Mouse (Mus musculus): ENCODE results near the gene Med19. TPM values are rescaled to one million over a fixed set of nuclear protein-coding genes. Genes with fewer than 3 reads are reported as not detected.
A peak's percentile ranks its signal among the peaks of the same experiment; 100 is the strongest.

Gene Med19
- polyA plus RNA-seq, 1 experiment from 2014 or later = 33.3 TPM

DNA sequence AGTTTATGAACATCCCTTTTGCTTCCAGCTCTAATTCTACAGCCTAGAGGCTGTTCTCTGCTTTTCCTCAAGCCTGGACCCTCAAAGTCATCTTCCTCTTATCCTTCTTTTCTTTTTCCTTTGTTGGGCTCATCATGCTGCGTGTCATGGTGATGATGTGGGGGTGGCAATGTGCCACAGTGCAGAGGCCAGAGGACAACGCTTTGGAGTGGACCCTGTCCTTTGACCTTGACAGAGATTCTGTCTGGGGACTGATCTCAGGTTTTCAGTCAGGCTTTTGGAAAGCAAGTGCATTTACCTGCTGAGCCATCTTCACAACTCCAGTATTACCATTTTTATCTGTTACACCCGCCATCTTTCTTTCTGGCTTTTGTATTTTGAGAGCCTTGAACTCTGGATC, 53.0 kb downstream of the Med19 start:
- DNase-seq (ENCODE audit: low spot score) = no peak
- Histone ChIP-seq H3K4me3 (replicated peaks; ENCODE audit: low read depth, low read length) (no peak overlapping the region), H3K9ac (ENCODE audit: low read depth, low read length) (no peak overlapping the region), H3K4me2 (ENCODE audit: low read length) (no peak overlapping the region), H3K4me1 (replicated peaks; ENCODE audit: insufficient read depth, low read length) (peaks cover 19% of the 10 kb centered on the region), H3K27ac (no peak overlapping the region), H3K36me3 (ENCODE audit: insufficient read depth, low read length) (no peaks in the 10 kb centered on the region), H3K9me3 (replicated peaks; ENCODE audit: low read length) (no peaks in the 10 kb centered on the region), H3K27me3 (ENCODE audit: insufficient read depth, low read length) (no peaks in the 10 kb centered on the region)
- no peak for ATAC-seq (replicated peaks; ENCODE audit: low FRiP score, low read depth)
- 77% methylated on average over 3 of the region's 3 CpGs for WGBS
- TF ChIP-seq CTCF (IDR thresholded peaks at IDR 0.05; ENCODE audit: low read depth) = no peak

DNA sequence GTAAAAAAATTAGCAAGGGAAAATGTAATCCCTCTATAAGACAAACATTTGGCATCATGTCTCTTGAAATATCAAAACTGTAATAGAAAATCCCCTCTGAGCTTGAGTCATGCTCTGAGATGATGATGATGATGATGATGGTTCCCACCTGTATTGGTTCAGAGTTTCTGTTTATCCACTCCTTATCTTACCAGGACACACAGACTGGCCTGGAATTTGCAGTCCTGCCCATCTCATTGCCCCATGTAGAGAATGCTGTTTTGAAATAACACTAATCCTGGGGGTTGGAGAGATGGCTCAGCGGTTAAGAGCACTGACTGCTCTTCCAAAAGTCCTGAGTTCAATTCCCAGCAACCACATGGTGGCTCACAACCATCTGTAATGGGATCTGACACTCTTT, 54.2 kb downstream of the Med19 start:
- WGBS = 71% methylated on average over 1 of the region's 1 CpGs
- Histone ChIP-seq H3K4me3 (replicated peaks; ENCODE audit: low read depth, low read length) (no peak overlapping the region), H3K4me2 (ENCODE audit: low read length) (no peak overlapping the region), H3K4me1 (replicated peaks; ENCODE audit: insufficient read depth, low read length) (peaks cover 26% of the 10 kb centered on the region), H3K36me3 (ENCODE audit: insufficient read depth, low read length) (no peaks in the 10 kb centered on the region), H3K27me3 (ENCODE audit: insufficient read depth, low read length) (no peaks in the 10 kb centered on the region), H3K9me3 (replicated peaks; ENCODE audit: low read length) (no peaks in the 10 kb centered on the region), H3K27ac (no peak overlapping the region), H3K9ac (ENCODE audit: low read depth, low read length) (no peak overlapping the region)
- DNase-seq (ENCODE audit: low spot score) = no peak
- TF ChIP-seq CTCF (IDR thresholded peaks at IDR 0.05; ENCODE audit: low read depth) = no peak
- no peak for ATAC-seq (replicated peaks; ENCODE audit: low FRiP score, low read depth)

DNA sequence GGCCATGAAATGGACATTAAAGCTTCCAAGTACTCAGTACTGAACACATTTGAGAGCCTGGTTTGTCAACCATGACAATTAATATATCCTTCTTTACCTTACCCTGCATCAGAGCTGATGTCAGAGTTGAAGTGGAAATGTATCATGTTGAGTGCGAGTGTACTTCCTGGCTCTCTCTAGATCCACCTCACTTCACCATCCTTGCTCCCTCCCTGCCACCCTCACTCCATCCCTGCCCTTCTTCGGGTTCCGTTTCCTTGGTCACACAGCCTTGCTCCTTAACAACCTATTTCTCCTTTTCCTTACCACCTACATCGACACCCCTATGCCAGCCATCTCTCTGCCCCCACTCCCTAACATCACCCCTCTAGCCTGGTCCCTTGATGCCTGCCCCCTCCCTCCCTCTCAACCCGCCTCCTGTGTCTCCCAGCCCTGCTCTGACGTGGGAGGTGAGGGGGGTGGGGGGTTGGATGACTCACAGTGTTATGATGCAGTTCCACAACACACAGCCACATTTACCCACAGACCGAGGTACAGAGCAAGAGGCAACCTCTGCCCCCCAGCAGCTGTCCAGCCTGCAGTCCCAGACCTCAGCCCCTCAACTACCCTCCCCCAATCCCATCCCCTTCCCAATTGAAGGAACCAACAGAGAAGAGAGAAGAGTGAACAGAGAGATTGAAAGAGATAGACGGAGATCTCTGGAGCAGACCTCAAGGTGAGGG, 55.5 kb downstream of the Med19 start, which contains the start of gene Ypel4:
TSS of gene Ypel4 (plus strand) at position 480 of the 722 bp plus-strand sequence.
- H3K9me3 ChIP-seq (replicated peaks; ENCODE audit: low read length) = no peaks in the 10 kb centered on the region
- peak within 1 kb of the TSS; percentile 58 for H3K4me2 ChIP-seq (ENCODE audit: low read length)
- H3K36me3 ChIP-seq (ENCODE audit: insufficient read depth, low read length) = no peaks in the 10 kb centered on the region
- peaks cover 34% of the 10 kb centered on the region for H3K4me1 ChIP-seq (replicated peaks; ENCODE audit: insufficient read depth, low read length)
- no peaks in the 10 kb centered on the region for H3K27me3 ChIP-seq (ENCODE audit: insufficient read depth, low read length)
- TF ChIP-seq CTCF (IDR thresholded peaks at IDR 0.05; ENCODE audit: low read depth) = no peak
- 3% methylated on average over 8 of the region's 8 CpGs for WGBS
- ATAC-seq (replicated peaks; ENCODE audit: low FRiP score, low read depth) (peak; percentile 37; the same call in 1 of the 2 replicates), DNase-seq (ENCODE audit: low spot score) (peak; percentile 55)
- H3K4me3 ChIP-seq (replicated peaks; ENCODE audit: low read depth, low read length) = peak within 1 kb of the TSS; percentile 38
- H3K27ac ChIP-seq = no peak within 1 kb of the TSS
- H3K9ac ChIP-seq (ENCODE audit: low read depth, low read length) = peak within 1 kb of the TSS; percentile 51

DNA sequence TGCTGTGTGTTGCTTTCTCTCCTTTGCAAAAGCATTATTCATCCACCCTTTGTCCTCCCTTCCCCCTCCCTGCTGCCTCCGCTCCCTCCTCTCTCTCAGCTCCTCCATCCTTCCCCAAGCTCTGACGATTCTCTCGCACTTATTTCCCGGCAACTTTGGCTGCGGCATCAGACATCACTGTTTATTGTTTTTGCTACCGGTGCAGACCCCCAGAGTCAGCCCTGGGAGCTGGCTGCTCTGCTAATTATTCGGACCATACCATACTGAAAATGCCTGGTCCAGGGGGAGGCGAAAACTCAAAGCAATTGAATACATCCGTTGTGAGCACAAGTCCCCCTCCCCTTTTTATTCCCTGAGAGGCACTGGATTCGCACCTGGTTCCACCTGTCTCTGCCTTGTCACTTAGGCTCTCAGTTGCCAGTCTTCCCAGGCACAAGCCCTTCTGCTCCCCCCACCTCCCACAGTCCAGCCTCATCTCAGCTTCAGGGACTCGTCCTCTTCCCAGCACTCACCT, 56.2 kb downstream of the Med19 start:
- Histone ChIP-seq H3K4me3 (replicated peaks; ENCODE audit: low read depth, low read length) (peak overlapping the region; percentile 38), H3K9me3 (replicated peaks; ENCODE audit: low read length) (no peaks in the 10 kb centered on the region), H3K4me2 (ENCODE audit: low read length) (peak overlapping the region; percentile 58), H3K27ac (no peak overlapping the region), H3K27me3 (ENCODE audit: insufficient read depth, low read length) (no peaks in the 10 kb centered on the region), H3K36me3 (ENCODE audit: insufficient read depth, low read length) (no peaks in the 10 kb centered on the region), H3K9ac (ENCODE audit: low read depth, low read length) (peak overlapping the region; percentile 51), H3K4me1 (replicated peaks; ENCODE audit: insufficient read depth, low read length) (peaks cover 39% of the 10 kb centered on the region)
- WGBS = under 1% methylated on average over 11 of the region's 11 CpGs
- TF ChIP-seq CTCF (IDR thresholded peaks at IDR 0.05; ENCODE audit: low read depth) = no peak
- ATAC-seq (replicated peaks; ENCODE audit: low FRiP score, low read depth) (no peak), DNase-seq (ENCODE audit: low spot score) (peak; percentile 41)

DNA sequence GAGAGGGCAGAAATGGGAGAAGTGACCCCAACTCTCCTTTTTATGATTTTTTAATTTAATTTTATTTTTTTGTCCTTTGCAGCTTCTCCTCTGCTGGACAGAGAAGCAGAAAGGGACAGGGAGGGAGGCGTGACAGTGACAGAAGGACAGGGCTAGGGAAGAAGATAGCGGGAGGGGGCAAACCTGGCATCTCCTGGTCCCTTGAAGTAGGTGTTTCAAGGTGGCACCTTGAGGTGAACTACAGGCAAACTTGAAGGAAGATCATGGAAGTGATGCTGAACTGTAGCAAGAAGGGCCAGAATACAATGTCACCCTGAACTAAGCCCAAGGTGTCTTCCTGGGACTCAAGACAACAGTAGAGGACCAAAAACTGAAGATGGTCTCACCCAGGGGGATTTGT, 56.7 kb downstream of the Med19 start:
- peak overlapping the region; percentile 58 for H3K4me2 ChIP-seq (ENCODE audit: low read length)
- H3K4me3 ChIP-seq (replicated peaks; ENCODE audit: low read depth, low read length) = peak overlapping the region; percentile 38
- 0% methylated on average over 2 of the region's 2 CpGs for WGBS
- no peaks in the 10 kb centered on the region for H3K27me3 ChIP-seq (ENCODE audit: insufficient read depth, low read length)
- H3K36me3 ChIP-seq (ENCODE audit: insufficient read depth, low read length) = no peaks in the 10 kb centered on the region
- ATAC-seq (replicated peaks; ENCODE audit: low FRiP score, low read depth) (no peak), DNase-seq (ENCODE audit: low spot score) (peak; percentile 22)
- peak overlapping the region; percentile 51 for H3K9ac ChIP-seq (ENCODE audit: low read depth, low read length)
- no peaks in the 10 kb centered on the region for H3K9me3 ChIP-seq (replicated peaks; ENCODE audit: low read length)
- TF ChIP-seq CTCF (IDR thresholded peaks at IDR 0.05; ENCODE audit: low read depth) = no peak
- H3K27ac ChIP-seq = no peak overlapping the region
- H3K4me1 ChIP-seq (replicated peaks; ENCODE audit: insufficient read depth, low read length) = peaks cover 41% of the 10 kb centered on the region

DNA sequence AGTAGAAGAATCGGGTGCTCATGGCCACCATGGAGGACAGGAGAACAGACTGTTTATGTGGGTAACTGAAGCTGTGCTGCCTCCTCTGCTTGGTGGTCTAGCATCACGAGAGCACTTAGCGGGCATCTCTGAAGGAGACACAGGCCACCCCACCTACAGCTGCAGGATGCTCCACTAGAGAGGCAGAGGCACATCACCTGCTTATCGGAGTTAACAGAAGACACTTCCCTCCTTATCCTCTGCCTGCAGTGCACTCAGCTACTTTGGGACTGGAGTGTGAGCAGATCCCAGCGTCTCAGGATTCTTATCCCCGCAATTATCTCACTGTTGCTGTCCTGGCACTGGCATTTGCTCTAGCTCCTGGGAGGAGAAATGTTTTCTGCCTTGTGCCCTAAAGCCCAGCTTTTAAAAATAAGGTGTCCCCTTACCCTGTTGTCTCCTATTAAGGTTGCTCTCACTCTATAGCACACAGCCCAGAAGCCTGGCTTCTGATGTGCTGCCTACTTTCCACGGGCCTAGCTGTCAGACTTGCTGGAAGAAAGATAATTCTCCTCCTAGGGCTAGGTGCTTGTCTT, 57.2 kb downstream of the Med19 start:
- TF ChIP-seq CTCF (IDR thresholded peaks at IDR 0.05; ENCODE audit: low read depth) = no peak
- no peak overlapping the region for H3K27ac ChIP-seq
- WGBS = 20% methylated on average over 7 of the region's 7 CpGs
- H3K9ac ChIP-seq (ENCODE audit: low read depth, low read length) = no peak overlapping the region
- peaks cover 41% of the 10 kb centered on the region for H3K4me1 ChIP-seq (replicated peaks; ENCODE audit: insufficient read depth, low read length)
- ATAC-seq (replicated peaks; ENCODE audit: low FRiP score, low read depth) (no peak), DNase-seq (ENCODE audit: low spot score) (peak; percentile 15)
- no peak overlapping the region for H3K4me3 ChIP-seq (replicated peaks; ENCODE audit: low read depth, low read length)
- H3K4me2 ChIP-seq (ENCODE audit: low read length) = peak overlapping the region; percentile 58
- H3K27me3 ChIP-seq (ENCODE audit: insufficient read depth, low read length) = no peaks in the 10 kb centered on the region
- H3K36me3 ChIP-seq (ENCODE audit: insufficient read depth, low read length) = no peaks in the 10 kb centered on the region
- H3K9me3 ChIP-seq (replicated peaks; ENCODE audit: low read length) = no peaks in the 10 kb centered on the region

Data from kidney, postnatal 0 days (tissue).